Mouse (Mus musculus) spleen, adult 12 weeks (tissue): ENCODE measurements around the gene Prox2.

Source experiments
- DNase-seq: peaks from one replicate; pipeline ENCODE4 v3.0.0; 2022; ENCODE audit warnings: low spot score

Prox2 gene

GRCm38 (mm10) chr12:85131361-85131760 lies 20.8 kb upstream of the Prox2 start:
- no peak for DNase-seq

GRCm38 (mm10) chr12:85129426-85129978 lies 18.9 kb upstream of the Prox2 start:
- no peak for DNase-seq

GRCm38 (mm10) chr12:85126986-85127603 lies 16.5 kb upstream of the Prox2 start:
- no peak for DNase-seq

- no peak for DNase-seq
These were observed 14.2 kb upstream of the Prox2 start for GRCm38 (mm10) chr12:85124751-85125150.

- no peak for DNase-seq
These were observed 13.1 kb upstream of the Prox2 start for GRCm38 (mm10) chr12:85123645-85124044.

GRCm38 (mm10) chr12:85123108-85123530 lies 12.6 kb upstream of the Prox2 start:
- no peak for DNase-seq

GRCm38 (mm10) chr12:85121806-85122459 lies 11.4 kb upstream of the Prox2 start:
- no peak for DNase-seq

GRCm38 (mm10) chr12:85115678-85116077 lies 5.1 kb upstream of the Prox2 start:
- no peak for DNase-seq

- DNase-seq = no peak
These were observed 3.4 kb upstream of the Prox2 start for GRCm38 (mm10) chr12:85113917-85114316.

GRCm38 (mm10) chr12:85113337-85113736 lies 2.8 kb upstream of the Prox2 start:
- no peak for DNase-seq

- DNase-seq = no peak
These were observed 2.1 kb upstream of the Prox2 start for GRCm38 (mm10) chr12:85112550-85113251.

- DNase-seq = no peak
These were observed 405 bp downstream of the Prox2 start for GRCm38 (mm10) chr12:85110011-85110697.

GRCm38 (mm10) chr12:85109426-85109825 lies 1.1 kb downstream of the Prox2 start:
- no peak for DNase-seq

- DNase-seq = no peak
These were observed 1.9 kb downstream of the Prox2 start for GRCm38 (mm10) chr12:85108643-85109042.

GRCm38 (mm10) chr12:85106292-85106691 lies 4.3 kb downstream of the Prox2 start:
- DNase-seq = no peak

GRCm38 (mm10) chr12:85104789-85105188 lies 5.8 kb downstream of the Prox2 start:
- DNase-seq = no peak

GRCm38 (mm10) chr12:85103096-85103495 lies 7.5 kb downstream of the Prox2 start:
- no peak for DNase-seq

- DNase-seq = no peak
These were observed 8.9 kb downstream of the Prox2 start for GRCm38 (mm10) chr12:85101521-85102106.

- no peak for DNase-seq
These were observed 9.6 kb downstream of the Prox2 start for GRCm38 (mm10) chr12:85101001-85101400.

- DNase-seq = no peak
These were observed 14.7 kb downstream of the Prox2 start for GRCm38 (mm10) chr12:85095859-85096258.

- no peak for DNase-seq
These were observed 15.4 kb downstream of the Prox2 start for GRCm38 (mm10) chr12:85095146-85095545.

GRCm38 (mm10) chr12:85094706-85095105 lies 15.9 kb downstream of the Prox2 start:
- DNase-seq = no peak
